Mouse (Mus musculus) frontal cortex, postnatal 14 days (tissue): Measurements from ENCODE around the gene Dennd1a.

Experiments
- DNase-seq, 2 experiments: peaks; one replicate each; pipeline ENCODE4 v3.0.0; 2022; ENCODE audit warnings: low spot score in 2 of 2

Gene Dennd1a

GRCm38 (mm10) chr2:37776611-37777411, 510.4 kb downstream of the Dennd1a start:
- no peak for DNase-seq

- no peak for DNase-seq
These were observed 511.2 kb downstream of the Dennd1a start, which contains the start of gene Crb2 for GRCm38 (mm10) chr2:37776016-37776415. Crb2 (plus strand) TSS chr2:37776249.

GRCm38 (mm10) chr2:37774571-37774970, 512.6 kb downstream of the Dennd1a start:
- peak in 1 of 2 experiments; percentile 45 for DNase-seq

DNA sequence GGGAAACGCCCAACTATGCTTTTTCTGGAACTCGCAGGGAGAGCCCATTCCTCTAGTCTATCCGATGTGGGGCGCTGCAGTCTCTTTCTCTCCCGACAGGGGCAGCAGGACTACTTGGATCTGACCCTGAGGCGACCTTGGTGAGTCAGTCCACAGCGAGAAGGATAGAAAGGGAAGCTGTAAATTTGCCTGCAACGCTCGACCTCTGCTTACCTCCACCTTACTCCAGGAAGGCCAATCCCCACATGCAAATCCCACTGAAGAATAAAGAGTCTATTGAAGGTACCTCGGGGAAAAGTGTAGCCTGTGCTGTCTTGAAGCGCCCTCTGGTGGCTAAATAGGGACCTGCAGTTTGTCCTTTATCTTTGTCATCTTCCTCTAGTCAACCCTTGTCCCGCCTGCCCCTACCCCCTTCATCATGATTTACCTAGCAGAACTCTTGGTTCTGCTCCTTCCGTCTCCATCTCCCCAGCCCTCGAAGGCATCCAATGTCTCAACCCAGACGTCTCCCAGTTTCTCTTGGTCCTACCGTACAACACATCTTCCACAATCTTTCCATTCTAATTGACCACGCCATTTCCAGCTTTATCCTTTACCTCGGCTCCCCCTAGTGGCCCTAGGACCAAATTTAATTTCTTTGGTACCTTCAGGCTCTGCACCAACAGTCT, 515.4 kb downstream of the Dennd1a start:
- peak; percentile 79 to 94 for DNase-seq

GRCm38 (mm10) chr2:37769793-37770192, 517.4 kb downstream of the Dennd1a start:
- no peak for DNase-seq

- DNase-seq, result peak; percentile 54 to 78
These were observed 518.3 kb downstream of the Dennd1a start for GRCm38 (mm10) chr2:37768903-37769302.

GRCm38 (mm10) chr2:37767739-37768138, 519.5 kb downstream of the Dennd1a start:
- DNase-seq, result no peak

DNA sequence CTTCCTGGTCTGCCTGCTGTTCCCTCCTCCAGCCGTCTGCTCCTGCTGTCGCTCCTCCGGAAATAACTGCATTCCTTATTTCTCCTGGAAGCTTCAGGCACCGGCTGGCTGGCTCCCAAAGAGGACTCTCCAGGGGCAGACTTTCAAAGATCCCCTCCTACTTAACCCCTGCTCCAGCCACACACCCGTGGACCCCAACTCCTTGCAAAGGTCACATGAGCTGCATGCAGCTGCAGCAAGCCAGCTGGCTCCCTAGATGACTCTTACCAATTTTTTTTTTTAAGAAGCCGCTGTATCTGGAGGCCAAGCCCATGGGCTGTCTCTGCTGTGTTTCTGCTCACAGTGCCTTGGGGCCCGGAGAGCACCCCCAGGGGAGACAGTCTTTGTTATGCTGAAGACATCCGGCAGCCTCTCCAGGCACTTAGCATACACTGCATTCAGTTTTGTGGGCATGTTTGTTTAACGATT, 520.1 kb downstream of the Dennd1a start:
- DNase-seq, result peak; percentile 56 to 64

DNA sequence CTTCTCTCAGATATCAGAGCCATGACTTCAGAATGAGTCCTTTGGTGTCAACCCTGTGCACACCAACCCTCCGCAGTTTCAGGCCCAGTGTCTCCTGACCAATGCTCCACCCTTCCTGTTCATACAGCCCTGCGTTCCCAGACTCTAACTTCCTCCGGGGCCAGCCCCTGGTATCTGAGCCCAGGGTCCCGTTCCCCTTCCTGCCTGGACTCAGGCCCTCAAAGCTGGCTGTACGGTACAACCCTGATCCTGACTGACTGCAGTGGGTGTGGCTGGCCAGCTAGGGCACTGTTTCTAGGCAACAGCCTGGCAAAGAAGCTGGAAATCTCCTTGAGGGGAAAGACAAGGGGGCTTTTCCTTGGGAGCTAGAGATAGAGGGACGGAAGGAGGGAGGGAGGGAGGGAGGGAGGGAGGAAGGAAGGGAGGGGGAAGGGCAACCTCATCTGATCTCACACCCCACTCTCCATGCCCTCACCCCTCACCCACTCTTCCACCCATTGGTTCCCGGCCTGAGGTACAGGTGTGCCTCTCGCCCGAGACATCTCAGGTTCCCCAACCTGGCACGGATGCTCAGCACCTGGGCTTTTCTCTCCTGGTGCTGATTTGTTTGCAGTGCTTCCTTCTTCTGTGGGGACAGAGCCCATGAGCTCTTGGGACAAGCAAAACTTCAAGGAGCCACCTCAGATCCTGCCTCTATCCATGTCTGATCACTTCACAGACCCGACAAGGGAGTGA, 521.0 kb downstream of the Dennd1a start:
- no peak for DNase-seq

GRCm38 (mm10) chr2:37765082-37765483, 522.1 kb downstream of the Dennd1a start:
- DNase-seq, result peak in 1 of 2 experiments; percentile 35

GRCm38 (mm10) chr2:37764514-37764913, 522.7 kb downstream of the Dennd1a start:
- no peak for DNase-seq

GRCm38 (mm10) chr2:37763638-37764037, 523.6 kb downstream of the Dennd1a start:
- no peak for DNase-seq

GRCm38 (mm10) chr2:37760633-37761032, 526.6 kb downstream of the Dennd1a start:
- DNase-seq, result no peak

- no peak for DNase-seq
These were observed 528.7 kb downstream of the Dennd1a start for GRCm38 (mm10) chr2:37758343-37759015.

GRCm38 (mm10) chr2:37757784-37758183, 529.4 kb downstream of the Dennd1a start:
- DNase-seq, result no peak

DNA sequence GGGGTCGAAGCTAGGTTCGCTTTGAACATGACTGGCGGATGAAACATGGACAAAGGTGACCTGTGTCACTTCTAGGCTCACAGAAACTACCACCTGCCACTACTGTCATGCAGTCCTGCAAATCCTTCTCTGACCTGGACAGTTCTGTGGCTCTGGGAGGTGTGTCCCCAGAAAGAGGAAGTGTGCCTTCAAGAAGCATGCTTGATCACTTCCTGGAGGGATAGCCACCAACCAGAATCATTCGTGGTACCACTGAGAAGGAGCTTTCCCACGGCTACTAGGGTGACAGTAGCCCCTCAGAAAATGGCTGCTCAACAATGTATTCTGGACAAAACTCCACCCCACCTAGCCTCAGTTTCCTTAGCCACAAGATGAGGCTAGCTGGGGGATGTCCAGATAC, 530.2 kb downstream of the Dennd1a start:
- no peak for DNase-seq

GRCm38 (mm10) chr2:37756220-37756930, 530.8 kb downstream of the Dennd1a start:
- DNase-seq, result no peak

- no peak for DNase-seq
These were observed 536.1 kb downstream of the Dennd1a start for GRCm38 (mm10) chr2:37751114-37751513.

DNA sequence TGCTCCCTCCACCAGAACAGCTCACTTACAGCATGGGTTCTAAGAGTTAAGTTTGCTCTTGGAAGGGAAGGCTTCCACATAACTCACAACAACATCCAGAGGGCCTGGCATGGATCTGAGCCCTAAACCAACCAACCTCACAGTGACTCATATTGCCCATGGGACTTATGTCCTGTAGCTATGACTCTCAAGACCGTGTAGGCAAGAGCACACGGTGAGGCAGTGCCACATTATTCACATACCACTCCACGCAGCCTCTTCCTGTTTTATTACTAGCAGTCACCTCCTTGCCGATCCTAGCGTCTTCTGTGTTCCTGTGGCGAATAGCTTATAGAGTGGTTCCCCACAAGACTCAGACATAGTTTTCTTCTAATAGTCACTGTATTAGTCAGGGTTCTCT, 537.9 kb downstream of the Dennd1a start:
- DNase-seq, result no peak
